ENCODE assay signal across 11 mouse cellular contexts in the genomic region with DNA sequence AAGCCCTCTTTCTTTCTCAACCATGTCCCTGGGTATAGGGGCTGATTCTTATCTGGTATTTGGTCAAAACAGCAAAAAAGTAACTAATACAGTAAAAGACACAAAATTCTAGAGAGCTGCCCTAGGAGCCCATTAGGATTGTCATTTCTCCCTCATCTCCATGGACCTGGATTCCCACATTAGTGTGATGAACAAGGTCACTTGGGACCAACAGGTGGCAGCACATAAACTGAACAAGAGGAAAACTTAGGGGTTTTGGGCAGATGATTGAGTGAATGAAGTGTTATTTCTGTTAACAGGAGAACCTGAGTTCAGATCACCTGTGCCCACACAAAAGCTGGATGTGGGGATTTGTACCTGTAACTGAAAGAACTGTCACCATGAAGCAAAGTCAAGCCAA.
DNase-seq lines count a peak whose midpoint lies in the region; TF ChIP-seq lines count a peak whose summit lies in the region.
"Had no signal": no experiment of that assay in that cellular context is flagged by ENCODE, and none has a peak within 500 bp of the region (broad histone marks: within the 10 kb centered on the region; RNA-seq: fewer than 3 reads in every experiment).

No protein-coding gene starts in this region.

- H3K27ac ChIP-seq in kidney, adult 2 months (ENCODE audit: insufficient read depth, low read depth, low read length) = no peak overlapping the region
- H3K27ac ChIP-seq: lung, embryonic 15.5 days had no signal

- TF ChIP-seq CTCF in kidney, adult 2 months (conservative IDR thresholded peaks at IDR 0.05; ENCODE audit: insufficient read depth, insufficient read length, low read depth, low read length) = 0 out of 2 replicates have a peak, but pooled peaks have one; percentile 6

- DNase-seq in kidney, adult 2 months = peak; percentile 40
- DNase-seq in kidney, postnatal 14 days = no peak
- DNase-seq in retina, embryonic 14.5 days (ENCODE audit: low spot score) = peak; percentile 3
- DNase-seq in retina, postnatal 1 day = no peak
- DNase-seq in embryo, embryonic 11 days = peak; percentile 9
- no peak for DNase-seq in ovary, adult 18-20 months (ENCODE audit: low spot score)
- no peak for DNase-seq in cerebellum, adult 11 months
- DNase-seq: adrenal gland, postnatal 36 days; cerebellum, adult 8-10 months had no signal

- TF ChIP-seq POLR2A in kidney, adult 2 months (IDR thresholded peaks at IDR 0.05; ENCODE audit: low read depth, low read length) = no peak

- no peak overlapping the region for H3K4me3 ChIP-seq in kidney, adult 2 months (ENCODE audit: insufficient read depth, low read depth, low read length)
- H3K4me3 ChIP-seq: erythroblast, embryonic 14.5 days; lung, embryonic 15.5 days had no signal

- H3K27me3 ChIP-seq in kidney, adult 2 months (replicated peaks; ENCODE audit: control insufficient read depth, insufficient read depth, low read length) = no peaks in the 10 kb centered on the region
- H3K27me3 ChIP-seq: lung, embryonic 15.5 days had no signal

- H3K4me1 ChIP-seq in kidney, adult 2 months (ENCODE audit: control insufficient read depth, insufficient read depth, low read length) = 0 out of 2 replicates have a peak, but pooled peaks cover 3% of the 10 kb centered on the region
- H3K4me1 ChIP-seq: lung, embryonic 15.5 days had no signal

- no peaks in the 10 kb centered on the region for H3K36me3 ChIP-seq in kidney, adult 2 months (ENCODE audit: control insufficient read depth, insufficient read depth, low read length)
- H3K36me3 ChIP-seq: lung, embryonic 15.5 days had no signal

Comparison
In these comparisons a context has a peak if more than half of its experiments do, and no peak if none do; other contexts are left out.
1. DNase-seq: peak in kidney, adult 2 months (single experiment), retina, embryonic 14.5 days (single experiment) and embryo, embryonic 11 days (single experiment); none in kidney, postnatal 14 days (single experiment), retina, postnatal 1 day (single experiment), ovary, adult 18-20 months (single experiment) and cerebellum, adult 11 months (single experiment).